Mouse (Mus musculus) heart, embryonic 13.5 days (tissue): ENCODE measurements around the gene Cd244a. TPM values are rescaled to one million over a fixed set of nuclear protein-coding genes. Genes with fewer than 3 reads are reported as not detected.

Experiments
- ATAC-seq: fragments of 200-750 bp; cut with Nextera tagmentation; 2 replicates; pipeline ENCODE4 v1.8.0; 2017; ENCODE audit warnings: moderate TSS enrichment; ENCODE audit not compliant: insufficient number of reproducible peaks, low FRiP score, low TSS enrichment; ENCODE audit errors: extremely low read depth
- H3K27ac ChIP-seq: fragments of 300-500 bp; sonication (generic); replicated peaks from 2 replicates; pipeline ENCODE4 v1.5.1; 2015; ENCODE audit warnings: moderate library complexity, mild to moderate bottlenecking, inconsistent platforms
- H3K27me3 ChIP-seq: fragments of 300-500 bp; sonication (generic); replicated peaks from 2 replicates; pipeline ENCODE4 v1.6.1; 2015; ENCODE audit warnings: mild to moderate bottlenecking, inconsistent platforms
- H3K36me3 ChIP-seq: fragments of 300-500 bp; sonication (generic); 2 replicates; pipeline ENCODE4 v1.6.1; 2015; ENCODE audit warnings: mild to moderate bottlenecking, inconsistent platforms
- H3K4me1 ChIP-seq: fragments of 300-500 bp; sonication (generic); 2 replicates; pipeline ENCODE4 v1.6.1; 2015; ENCODE audit warnings: inconsistent platforms
- H3K4me2 ChIP-seq: fragments of 300-500 bp; sonication (generic); 2 replicates; pipeline ENCODE4 v1.6.1; 2015; ENCODE audit warnings: inconsistent platforms, mild to moderate bottlenecking, moderate library complexity
- H3K4me3 ChIP-seq: fragments of 300-500 bp; sonication (generic); 2 replicates; pipeline ENCODE4 v1.5.1; 2015; ENCODE audit warnings: moderate library complexity, mild to moderate bottlenecking, inconsistent platforms
- H3K9ac ChIP-seq: fragments of 300-500 bp; sonication (generic); 2 replicates; pipeline ENCODE4 v1.6.1; 2015; ENCODE audit warnings: inconsistent platforms, mild to moderate bottlenecking, moderate library complexity
- H3K9me3 ChIP-seq: fragments of 300-500 bp; sonication (generic); 2 replicates; pipeline ENCODE4 v1.6.1; 2016; ENCODE audit warnings: inconsistent platforms
- WGBS: fragments of 180-500 bp; shearing (Covaris S2); methylation state at CpG from one replicate; pipeline ENCODE4 v1.1.7; 2015; ENCODE audit warnings: mixed read lengths; 5-methylcytosine and 5-hydroxymethylcytosine counted together
- polyA plus RNA-seq: library from polyadenylated mRNA; unstranded; fragments of >200 nt; fragmentation: Nextera tagmentation; extraction: Ambion mirVana; gene quantifications from 2 replicates; pipeline ENCODE4 v1.2.1, GENCODE M21; 2015

Gene Cd244a
- polyA plus RNA-seq, result 0.11 TPM in 1 of 2 replicates, not detected in the other

- WGBS, result 71% methylated on average over 4 of the region's 4 CpGs
These were observed at the start of gene Cd244a for GRCm38 (mm10) chr1:171558898-171559297. Cd244a (plus strand) TSS chr1:171559193.

GRCm38 (mm10) chr1:171513234-171513633 lies 45.8 kb upstream of the Cd244a start:
- H3K4me2 ChIP-seq, result no peak overlapping the region

More at GRCm38 (mm10) chr1:171558898-171559297, at the start of gene Cd244a:
- no peak within 1 kb of the TSS for H3K27ac ChIP-seq
- H3K4me3 ChIP-seq, result no peak within 1 kb of the TSS
- H3K4me1 ChIP-seq, result peaks cover 8% of the 10 kb centered on the region
- no peak within 1 kb of the TSS for H3K4me2 ChIP-seq
- no peak within 1 kb of the TSS for H3K9ac ChIP-seq
- H3K9me3 ChIP-seq, result no peaks in the 10 kb centered on the region
- ATAC-seq, result no peak
- no peaks in the 10 kb centered on the region for H3K27me3 ChIP-seq
- H3K36me3 ChIP-seq, result no peaks in the 10 kb centered on the region

GRCm38 (mm10) chr1:171513760-171514159 lies 45.2 kb upstream of the Cd244a start:
- 90% methylated on average over 1 of the region's 1 CpGs for WGBS
- no peak overlapping the region for H3K4me3 ChIP-seq
- H3K36me3 ChIP-seq, result no peaks in the 10 kb centered on the region
- no peaks in the 10 kb centered on the region for H3K27me3 ChIP-seq
- ATAC-seq, result no peak
- H3K4me1 ChIP-seq, result no peaks in the 10 kb centered on the region
- H3K4me2 ChIP-seq, result no peak overlapping the region
- H3K27ac ChIP-seq, result no peak overlapping the region
- H3K9me3 ChIP-seq, result peaks cover 2% of the 10 kb centered on the region; the same call in 1 of the 2 replicates
- no peak overlapping the region for H3K9ac ChIP-seq

More at GRCm38 (mm10) chr1:171513234-171513633, 45.8 kb upstream of the Cd244a start:
- ATAC-seq, result no peak
- WGBS, result 80% methylated on average over 2 of the region's 2 CpGs
- H3K27ac ChIP-seq, result no peak overlapping the region
- no peaks in the 10 kb centered on the region for H3K4me1 ChIP-seq
- no peaks in the 10 kb centered on the region for H3K36me3 ChIP-seq
- H3K4me3 ChIP-seq, result no peak overlapping the region
- H3K27me3 ChIP-seq, result no peaks in the 10 kb centered on the region
- no peak overlapping the region for H3K9ac ChIP-seq
- H3K9me3 ChIP-seq, result peaks cover 2% of the 10 kb centered on the region; the same call in 1 of the 2 replicates

- Histone ChIP-seq H3K27me3 (no peaks in the 10 kb centered on the region), H3K27ac (no peak overlapping the region), H3K36me3 (no peaks in the 10 kb centered on the region), H3K4me2 (no peak overlapping the region), H3K9me3 (peaks cover 2% of the 10 kb centered on the region; the same call in 1 of the 2 replicates), H3K4me1 (no peaks in the 10 kb centered on the region), H3K4me3 (no peak overlapping the region), H3K9ac (no peak overlapping the region)
- ATAC-seq, result no peak; the same call in 1 of the 2 replicates
- WGBS, result 27% methylated on average over 1 of the region's 1 CpGs
These were observed 44.0 kb upstream of the Cd244a start for GRCm38 (mm10) chr1:171515039-171515438.

GRCm38 (mm10) chr1:171515557-171515956 lies 43.4 kb upstream of the Cd244a start:
- H3K4me2 ChIP-seq, result no peak overlapping the region
- no peak overlapping the region for H3K4me3 ChIP-seq
- H3K27ac ChIP-seq, result no peak overlapping the region
- no peak overlapping the region for H3K9ac ChIP-seq
- H3K9me3 ChIP-seq, result peaks cover 2% of the 10 kb centered on the region; the same call in 1 of the 2 replicates
- no peaks in the 10 kb centered on the region for H3K36me3 ChIP-seq
- no peaks in the 10 kb centered on the region for H3K4me1 ChIP-seq
- no peaks in the 10 kb centered on the region for H3K27me3 ChIP-seq
- WGBS, result 68% methylated on average over 4 of the region's 4 CpGs
- no peak for ATAC-seq

DNA sequence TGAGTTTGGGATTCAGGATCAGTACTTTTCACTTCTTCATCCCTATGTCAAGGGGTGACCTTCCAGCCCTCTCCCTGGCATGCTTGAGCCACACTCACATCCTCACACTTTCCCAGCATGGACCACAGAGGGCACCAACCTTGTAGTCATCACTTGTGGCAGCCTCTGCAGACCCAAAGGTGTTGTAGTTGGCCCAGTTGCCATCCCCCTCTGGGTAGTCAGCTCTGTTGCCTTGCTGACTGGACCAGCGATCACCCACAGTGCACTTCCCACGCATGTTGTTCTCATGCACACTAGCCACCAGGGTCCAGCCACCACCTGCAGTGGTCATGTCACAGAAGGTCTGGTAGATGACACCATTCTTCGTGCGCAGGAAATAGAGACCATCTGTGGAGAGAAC lies 27.6 kb upstream of the Cd244a start:
- no peak overlapping the region for H3K9ac ChIP-seq
- no peak overlapping the region for H3K27ac ChIP-seq
- H3K36me3 ChIP-seq, result no peaks in the 10 kb centered on the region
- H3K4me2 ChIP-seq, result no peak overlapping the region
- no peaks in the 10 kb centered on the region for H3K9me3 ChIP-seq
- ATAC-seq, result no peak
- H3K4me1 ChIP-seq, result no peaks in the 10 kb centered on the region
- no peaks in the 10 kb centered on the region for H3K27me3 ChIP-seq
- H3K4me3 ChIP-seq, result no peak overlapping the region
- 81% methylated on average over 4 of the region's 4 CpGs for WGBS

GRCm38 (mm10) chr1:171532830-171533229 lies 26.2 kb upstream of the Cd244a start:
- Histone ChIP-seq H3K27ac (no peak overlapping the region), H3K36me3 (no peaks in the 10 kb centered on the region), H3K4me3 (no peak overlapping the region), H3K27me3 (no peaks in the 10 kb centered on the region), H3K9me3 (no peaks in the 10 kb centered on the region), H3K4me1 (no peaks in the 10 kb centered on the region), H3K4me2 (no peak overlapping the region), H3K9ac (no peak overlapping the region)
- 48% methylated on average over 2 of the region's 2 CpGs for WGBS
- ATAC-seq, result no peak

- no peak overlapping the region for H3K4me3 ChIP-seq
- no peak overlapping the region for H3K27ac ChIP-seq
- H3K9ac ChIP-seq, result no peak overlapping the region
- H3K4me1 ChIP-seq, result no peaks in the 10 kb centered on the region
- no peak for ATAC-seq
- no peaks in the 10 kb centered on the region for H3K36me3 ChIP-seq
- peaks cover 4% of the 10 kb centered on the region; the same call in 1 of the 2 replicates for H3K9me3 ChIP-seq
- H3K4me2 ChIP-seq, result no peak overlapping the region
- H3K27me3 ChIP-seq, result no peaks in the 10 kb centered on the region
These were observed 24.4 kb upstream of the Cd244a start for GRCm38 (mm10) chr1:171534557-171534956.

GRCm38 (mm10) chr1:171535194-171535593 lies 23.8 kb upstream of the Cd244a start, which contains the start of gene Itln1:
Itln1 (minus strand) TSS chr1:171535294.
- Histone ChIP-seq H3K27ac (no peak within 1 kb of the TSS), H3K27me3 (no peaks in the 10 kb centered on the region), H3K9ac (no peak within 1 kb of the TSS), H3K9me3 (peaks cover 10% of the 10 kb centered on the region; the same call in 1 of the 2 replicates), H3K4me3 (no peak within 1 kb of the TSS), H3K4me1 (no peaks in the 10 kb centered on the region), H3K4me2 (no peak within 1 kb of the TSS), H3K36me3 (no peaks in the 10 kb centered on the region)
- ATAC-seq, result no peak
- 81% methylated on average over 1 of the region's 1 CpGs for WGBS

- Histone ChIP-seq H3K27ac (no peak overlapping the region), H3K4me1 (no peaks in the 10 kb centered on the region), H3K4me2 (no peak overlapping the region), H3K27me3 (no peaks in the 10 kb centered on the region), H3K4me3 (no peak overlapping the region), H3K9ac (no peak overlapping the region), H3K36me3 (no peaks in the 10 kb centered on the region), H3K9me3 (peaks cover 17% of the 10 kb centered on the region; the same call in 1 of the 2 replicates)
- no peak for ATAC-seq
- WGBS, result 69% methylated on average over 1 of the region's 1 CpGs
These were observed 18.3 kb upstream of the Cd244a start for GRCm38 (mm10) chr1:171540694-171541093.

GRCm38 (mm10) chr1:171551326-171551725 lies 7.7 kb upstream of the Cd244a start:
- 85% methylated on average over 7 of the region's 7 CpGs for WGBS
- no peak overlapping the region for H3K27ac ChIP-seq
- H3K27me3 ChIP-seq, result no peaks in the 10 kb centered on the region
- no peak for ATAC-seq
- H3K36me3 ChIP-seq, result no peaks in the 10 kb centered on the region
- no peak overlapping the region for H3K4me3 ChIP-seq
- no peak overlapping the region for H3K9ac ChIP-seq
- peaks cover 21% of the 10 kb centered on the region for H3K4me1 ChIP-seq
- H3K4me2 ChIP-seq, result no peak overlapping the region
- no peaks in the 10 kb centered on the region for H3K9me3 ChIP-seq

GRCm38 (mm10) chr1:171552230-171552629 lies 6.8 kb upstream of the Cd244a start:
- peak overlapping the region; percentile 86 for H3K27ac ChIP-seq
- ATAC-seq, result no peak
- peak overlapping the region; percentile 56 for H3K9ac ChIP-seq
- 76% methylated on average over 2 of the region's 2 CpGs for WGBS
- H3K4me3 ChIP-seq, result no peak overlapping the region
- H3K4me1 ChIP-seq, result peaks cover 21% of the 10 kb centered on the region
- peak overlapping the region; percentile 53; the same call in 1 of the 2 replicates for H3K4me2 ChIP-seq
- no peaks in the 10 kb centered on the region for H3K36me3 ChIP-seq
- no peaks in the 10 kb centered on the region for H3K9me3 ChIP-seq
- H3K27me3 ChIP-seq, result no peaks in the 10 kb centered on the region
